Mouse (Mus musculus) c-Kit-positive CD71-positive TER-119-negative erythroid progenitor cells, embryonic 14.5 days (primary cell): ENCODE measurements around the gene Ddah1.
"Not testable (repeated sequence)": the region's sequence is repeated elsewhere in the genome, so short reads cannot be mapped to it uniquely, and the experiment has no call there.

ENCODE experiments used
- DNase-seq: peaks from one replicate; pipeline ENCODE4 v3.0.0-alpha.2; 2013; ENCODE audit warnings: low read depth

Ddah1 gene

DNA sequence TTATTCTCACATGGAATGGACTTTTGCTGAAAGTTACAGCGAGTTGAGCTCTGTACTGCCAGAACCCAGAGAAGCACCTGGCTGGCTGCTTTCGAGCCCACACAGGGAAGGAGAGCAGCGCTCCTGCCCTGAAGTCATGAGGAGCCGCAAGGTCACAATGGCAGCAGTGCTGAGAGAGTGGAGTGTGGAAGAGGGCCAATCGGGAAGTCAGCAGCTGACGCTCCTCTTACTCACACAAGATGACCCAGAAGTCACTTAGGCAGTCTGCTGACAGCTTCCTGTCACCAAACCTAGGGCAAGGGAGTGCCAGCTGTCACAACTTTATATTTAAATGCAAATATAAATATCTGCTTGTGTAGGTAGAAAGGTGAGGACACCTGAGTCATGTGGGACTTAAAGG lies 154.8 kb downstream of the Ddah1 start:
- DNase-seq = no peak

DNA sequence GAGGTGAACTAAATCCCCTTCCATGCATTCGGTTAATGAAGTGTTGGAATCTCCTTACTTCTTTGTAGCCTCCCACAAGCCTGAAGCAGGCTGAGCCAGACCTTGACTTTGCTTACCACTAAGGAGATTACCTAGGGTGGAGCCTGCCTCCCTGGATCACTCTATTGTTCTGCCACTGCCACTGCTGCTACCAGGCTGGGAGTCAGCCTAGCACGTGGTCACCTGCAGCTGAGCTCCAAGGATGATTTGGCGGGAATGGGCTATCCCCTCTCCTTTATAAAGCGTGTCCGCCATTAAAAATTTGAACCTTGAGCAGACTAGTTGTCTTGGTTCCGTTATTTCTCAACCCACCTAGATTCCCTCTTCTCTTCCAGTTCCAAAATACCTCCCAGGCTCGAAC lies 155.5 kb downstream of the Ddah1 start:
- DNase-seq = not testable (repeated sequence)

DNA sequence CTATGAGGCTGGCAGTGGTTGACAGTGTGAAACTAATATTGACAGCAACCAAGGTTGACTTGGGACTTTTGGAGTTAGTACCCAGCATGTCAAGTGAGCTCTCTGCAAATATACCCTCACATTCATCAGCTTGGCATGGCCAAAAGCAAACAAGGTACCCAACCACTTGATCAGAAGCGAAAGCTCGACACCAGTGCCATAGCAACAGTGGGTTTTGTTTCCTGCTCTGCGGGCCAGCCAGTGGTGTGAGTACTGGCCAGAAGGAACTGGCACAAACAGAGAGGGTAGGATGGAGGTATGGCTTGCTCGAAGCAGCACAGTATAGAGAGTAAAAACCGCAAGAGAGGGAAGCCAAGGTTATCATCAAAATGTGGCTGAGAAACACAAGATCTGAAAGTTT lies 157.9 kb downstream of the Ddah1 start:
- no peak for DNase-seq

DNA sequence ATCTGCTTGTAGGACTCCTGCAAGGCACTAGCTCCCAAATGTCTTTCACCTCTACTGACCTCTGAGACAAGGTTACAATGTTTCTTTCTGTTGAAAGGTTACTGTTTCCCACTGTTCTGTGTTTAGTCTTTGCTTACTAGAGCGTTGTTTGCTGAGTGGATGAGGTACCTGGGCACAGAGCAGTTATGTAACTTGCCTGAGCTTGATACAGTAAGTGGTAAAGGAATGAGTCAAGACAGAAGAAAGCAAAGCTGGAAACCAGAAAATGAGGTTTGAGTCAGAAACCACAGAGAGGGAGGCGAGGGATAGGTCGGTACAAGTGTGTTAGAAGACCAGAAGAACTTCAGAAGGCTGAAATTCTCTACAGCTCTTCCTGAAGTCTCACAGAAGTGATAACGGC lies 158.4 kb downstream of the Ddah1 start:
- DNase-seq = no peak

DNA sequence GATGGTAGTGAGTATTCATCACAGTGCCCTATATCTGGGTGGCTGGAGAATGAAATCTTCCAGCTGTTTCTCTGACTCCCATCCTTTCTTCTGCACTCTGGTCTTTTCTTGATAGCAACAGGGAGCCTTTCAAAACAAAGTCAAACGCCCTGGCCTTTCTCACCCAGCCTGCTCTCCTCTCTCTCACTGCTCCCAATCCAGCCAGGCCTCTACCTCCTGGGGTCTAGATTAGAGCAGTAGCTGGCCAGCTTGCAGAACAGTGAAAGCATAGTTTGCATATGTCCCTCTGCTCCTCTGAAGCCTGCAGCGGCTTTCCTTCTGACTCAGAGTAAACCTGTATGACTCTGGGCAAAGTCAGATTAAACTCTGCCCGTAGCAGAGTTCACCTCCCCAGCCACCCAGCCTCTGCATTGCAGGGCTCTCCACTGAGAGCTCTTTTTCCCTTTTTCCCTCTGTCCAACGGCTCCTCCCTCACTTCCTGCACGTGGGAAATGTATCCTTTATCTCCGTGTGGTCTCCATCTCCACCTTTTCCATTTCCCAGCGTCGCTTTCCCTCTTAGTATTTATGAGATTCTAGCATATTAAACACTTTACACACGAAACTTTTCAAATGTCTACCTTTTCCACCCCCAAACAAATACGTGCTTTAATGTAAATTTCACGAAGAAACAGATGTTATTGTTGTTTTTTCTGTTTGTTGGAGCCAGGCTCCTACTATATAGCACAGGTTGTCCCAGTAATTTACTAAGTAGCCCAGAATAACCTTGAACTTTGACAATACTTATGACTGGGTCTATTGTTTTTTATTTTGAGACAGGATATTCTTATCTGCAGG lies 163.8 kb downstream of the Ddah1 start, which contains the start of gene Bcl10:
Gene Bcl10 (plus strand): TSS at position 786 of the 836 bp plus-strand sequence.
- DNase-seq = no peak

DNA sequence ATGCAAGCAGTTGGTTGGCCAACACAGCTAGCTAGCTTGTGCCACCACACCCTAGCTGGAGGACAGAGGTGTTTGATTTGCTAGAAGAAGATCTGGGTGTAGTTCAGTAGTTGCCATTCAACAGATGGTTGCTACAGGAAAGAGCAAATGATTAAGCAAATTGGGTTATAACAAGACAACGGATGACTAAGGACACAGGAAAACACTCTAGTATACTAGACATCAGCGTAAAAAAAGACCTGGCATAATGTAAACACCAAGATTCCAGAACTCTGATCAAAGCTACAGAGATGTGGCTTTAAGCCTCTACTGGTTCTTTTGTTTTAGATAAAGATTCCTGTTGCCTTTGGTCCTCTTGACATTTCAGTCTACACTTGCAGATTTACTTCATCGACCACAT lies 164.5 kb downstream of the Ddah1 start:
- DNase-seq = no peak

DNA sequence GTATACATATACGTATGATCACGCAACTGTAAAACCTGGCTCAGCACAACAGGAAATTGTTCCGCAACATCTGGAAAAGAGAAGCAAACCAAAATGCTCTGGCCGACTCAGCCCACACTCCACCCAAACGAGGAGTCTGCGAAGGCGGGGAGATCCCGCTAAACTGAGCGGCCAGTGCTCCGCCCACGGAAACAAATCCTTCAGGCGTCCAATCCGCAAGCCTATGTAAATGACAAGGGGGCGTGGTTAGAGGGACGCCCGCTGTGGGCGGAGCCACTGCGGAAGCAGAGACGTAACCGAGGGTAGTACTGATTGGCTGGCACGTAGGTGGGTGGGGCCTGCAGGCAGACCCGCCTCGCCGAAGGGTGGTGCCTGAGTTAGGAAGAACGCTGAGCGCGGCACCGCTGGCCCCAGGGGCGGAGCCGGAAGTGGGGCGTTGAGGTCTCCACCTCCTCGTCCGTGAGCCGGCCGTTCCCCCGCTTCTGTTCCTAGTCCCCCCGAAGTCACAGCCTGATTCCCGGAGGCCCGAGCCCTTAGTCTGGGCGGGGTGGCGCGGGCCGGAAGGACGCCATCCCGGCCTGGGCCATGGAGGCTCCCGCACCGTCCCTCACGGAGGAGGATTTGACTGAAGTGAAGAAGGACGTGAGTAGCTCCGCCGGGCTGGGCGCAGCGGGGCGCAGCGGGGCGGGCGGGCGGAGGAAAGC lies 165.6 kb downstream of the Ddah1 start:
- peak; percentile 98 for DNase-seq

DNA sequence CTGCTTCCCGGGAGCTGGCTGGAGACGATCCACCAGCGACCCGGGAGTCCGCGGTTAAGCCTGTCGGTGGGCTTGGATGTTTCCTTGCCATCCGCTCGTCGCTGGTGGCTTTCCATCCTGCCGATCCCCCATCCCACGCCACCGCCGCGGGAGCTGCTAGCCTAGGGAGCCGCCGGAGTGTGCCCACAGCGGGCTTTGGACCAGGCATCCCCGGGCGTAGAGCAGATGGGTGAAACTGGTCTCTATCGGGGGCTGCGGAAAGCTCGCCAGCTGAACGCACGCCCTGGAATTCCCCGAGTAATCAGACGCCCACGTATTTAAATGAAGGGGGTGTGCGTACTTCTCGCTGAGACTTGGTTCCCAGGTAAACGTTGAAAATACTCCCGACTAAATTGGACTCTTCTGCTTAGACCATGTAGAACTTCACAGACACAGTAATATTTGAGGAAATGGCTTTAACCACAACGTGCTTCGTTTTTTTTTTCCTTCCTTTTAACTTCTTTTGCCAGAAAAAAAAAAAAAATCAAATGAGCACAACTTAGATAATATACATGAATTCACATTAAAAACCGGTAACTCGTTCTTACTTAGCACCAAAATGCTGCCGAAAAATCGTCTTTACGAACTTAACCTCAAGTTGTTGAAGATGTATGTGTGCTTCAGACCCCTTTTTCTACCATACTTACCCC lies 166.3 kb downstream of the Ddah1 start:
- DNase-seq = peak; percentile 67

DNA sequence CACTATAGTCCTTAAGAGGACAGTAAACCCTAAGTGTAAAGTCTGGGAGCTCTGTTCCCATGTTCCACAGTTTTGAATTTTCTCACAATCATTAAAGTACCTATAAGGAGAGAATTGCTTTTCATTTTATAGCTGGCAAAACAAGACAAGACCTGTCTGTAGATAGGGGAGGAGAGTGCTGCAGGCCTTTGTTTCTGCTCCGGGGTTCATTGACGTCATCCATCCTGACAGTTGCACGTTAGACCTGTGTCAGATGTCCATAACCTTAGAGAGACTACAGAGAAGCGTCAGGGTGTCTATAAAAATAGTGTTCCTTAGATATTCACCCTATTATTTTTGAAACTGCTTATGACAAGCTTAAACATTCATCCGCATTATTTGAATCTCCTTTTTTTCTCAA lies 167.0 kb downstream of the Ddah1 start:
- DNase-seq = no peak

DNA sequence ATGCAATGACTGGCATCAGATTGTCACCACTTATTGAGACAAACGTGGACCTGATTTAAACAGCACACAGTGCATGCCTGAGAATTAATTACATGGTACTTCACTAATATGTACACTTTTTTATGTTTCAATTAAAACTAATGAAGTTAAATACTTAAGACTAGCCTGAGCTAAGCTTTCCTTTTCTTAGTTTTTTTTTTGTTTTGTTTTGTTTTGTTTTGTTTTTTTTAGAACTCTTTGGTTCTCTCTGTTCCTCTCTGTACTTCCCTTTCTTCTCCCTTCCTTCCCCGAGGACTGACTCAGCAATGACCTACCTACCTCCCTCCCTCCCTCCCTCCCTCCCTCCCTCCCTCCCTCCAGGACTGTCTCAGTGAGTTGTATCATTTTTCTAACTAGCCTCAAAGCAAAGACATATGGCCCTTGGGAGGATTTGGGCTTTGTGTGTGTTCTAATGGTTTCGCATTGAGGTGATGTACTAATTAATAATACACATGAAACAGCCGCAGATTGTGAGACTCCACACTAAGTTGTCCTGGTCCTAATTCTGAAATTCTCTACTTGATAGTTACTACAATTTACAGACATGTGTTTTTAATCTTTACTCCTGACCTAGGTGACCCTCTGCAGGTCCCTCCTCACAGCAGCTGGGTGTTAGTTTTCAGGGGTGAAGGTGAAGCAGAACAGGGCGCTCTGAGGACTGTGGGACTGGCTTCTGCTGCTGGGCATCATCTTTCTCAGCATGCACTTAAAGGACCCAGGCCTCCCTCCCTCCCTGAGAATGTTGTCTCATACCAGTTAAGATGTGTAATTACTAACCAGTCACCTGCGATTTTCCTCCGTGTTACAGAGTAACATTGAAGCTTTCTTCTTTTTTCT lies 171.3 kb downstream of the Ddah1 start:
- DNase-seq = no peak

DNA sequence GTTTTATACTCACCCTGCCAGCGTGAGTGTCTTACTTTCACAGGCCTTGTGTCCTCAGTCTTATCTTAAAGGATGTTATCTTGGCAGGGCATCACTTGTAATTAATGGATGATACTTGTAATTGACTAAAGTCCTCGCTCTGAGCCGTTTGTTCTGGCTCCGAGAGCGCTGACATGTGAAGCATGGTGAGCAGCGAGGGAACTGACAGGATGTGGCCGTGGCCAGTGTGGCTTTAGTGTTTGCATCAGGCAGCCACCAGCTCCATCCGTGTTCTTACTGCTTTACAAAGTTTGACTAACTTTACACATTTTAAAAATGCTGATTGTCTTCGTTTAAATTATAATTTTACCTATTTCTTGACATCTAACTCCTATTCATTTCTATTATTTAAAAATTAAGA lies 175.4 kb downstream of the Ddah1 start:
- DNase-seq = no peak

DNA sequence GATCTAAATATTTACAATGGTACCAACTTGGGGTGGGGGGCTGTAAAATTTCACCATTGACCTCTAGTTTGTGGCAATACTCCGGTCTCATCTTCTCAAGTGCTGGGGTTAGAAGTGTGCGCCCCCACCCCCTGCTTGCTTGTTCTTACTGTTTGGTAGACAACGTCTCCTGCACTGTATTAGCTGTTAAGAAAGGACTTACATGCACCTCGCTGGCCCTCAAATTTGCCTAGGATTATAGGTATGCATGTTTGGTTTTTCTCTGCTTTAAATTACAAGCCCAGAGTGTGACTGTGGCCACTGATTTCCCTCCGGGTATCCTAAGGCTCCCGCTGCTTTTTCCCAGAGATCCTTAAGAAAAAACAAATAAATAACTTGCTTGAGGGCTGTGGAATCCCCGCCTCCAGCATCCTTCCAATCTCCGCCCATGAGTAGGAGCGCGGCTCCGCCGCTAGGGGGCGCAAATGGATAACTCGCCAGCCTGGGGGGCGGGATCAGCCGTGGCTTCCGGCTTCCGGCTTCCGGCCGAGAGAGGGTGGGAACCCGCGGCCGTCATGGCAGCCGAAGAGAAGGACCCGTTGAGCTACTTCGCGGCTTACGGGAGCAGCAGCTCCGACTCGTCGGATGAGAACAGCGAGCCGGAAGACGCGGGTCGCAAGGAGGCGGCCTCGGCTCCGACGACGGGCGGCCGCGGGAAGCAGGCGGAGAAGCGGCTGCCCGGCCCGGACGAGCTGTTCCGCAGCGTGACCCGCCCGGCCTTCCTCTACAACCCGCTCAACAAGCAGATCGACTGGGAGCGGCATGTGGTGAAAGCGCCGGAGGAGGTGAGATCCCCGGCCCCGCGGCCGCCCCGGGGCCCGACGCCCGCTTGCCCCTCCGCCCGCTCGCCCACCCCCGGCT lies 179.3 kb downstream of the Ddah1 start, which contains the start of gene 2410004B18Rik:
Gene 2410004B18Rik (plus strand): TSS at position 510 of the 900 bp plus-strand sequence.
- DNase-seq = peak; percentile 84

DNA sequence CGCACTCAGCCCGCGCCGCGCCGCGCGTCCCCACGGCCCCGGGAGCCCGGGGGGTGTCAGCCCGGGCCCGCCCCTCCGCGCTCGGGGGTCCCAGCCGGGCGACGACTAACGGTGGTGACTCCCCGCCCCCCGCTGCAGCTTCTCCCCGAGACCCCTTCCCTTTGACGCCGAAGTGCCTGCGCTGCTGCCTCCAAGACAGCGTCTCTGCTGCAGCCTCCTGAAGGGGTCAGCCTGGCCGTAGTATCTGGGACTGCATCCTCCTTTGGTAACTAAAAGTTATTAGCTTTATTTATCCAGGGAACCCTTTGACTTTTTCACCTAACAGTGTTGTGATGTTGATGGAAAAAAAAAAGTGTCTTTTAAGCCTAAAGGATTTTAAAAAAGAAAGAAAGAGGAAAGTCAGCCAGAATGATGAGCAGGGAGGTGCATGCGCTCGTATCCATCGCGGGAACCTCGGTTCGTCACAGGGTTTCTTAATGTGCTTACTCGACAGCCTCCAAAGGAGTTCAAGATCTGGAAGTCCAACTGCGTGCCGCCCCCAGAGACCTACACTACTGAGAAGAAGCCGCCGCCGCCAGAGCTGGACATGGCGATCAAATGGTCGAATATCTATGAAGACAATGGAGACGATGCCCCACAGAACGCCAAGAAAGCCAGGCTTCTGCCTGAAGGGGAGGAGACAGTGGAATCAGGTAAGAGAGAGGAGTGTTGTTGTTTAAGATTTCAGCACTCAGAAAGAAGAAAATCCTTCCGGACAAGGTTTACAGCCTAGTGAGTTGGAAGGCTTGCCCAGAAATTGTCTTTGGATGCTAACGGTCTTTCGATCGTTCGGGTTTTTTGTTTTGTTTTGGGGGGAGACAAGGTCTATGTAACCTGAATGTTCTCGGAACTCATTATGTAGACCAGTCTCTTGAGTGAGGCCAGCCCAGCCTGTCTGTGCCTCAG lies 180.2 kb downstream of the Ddah1 start:
- DNase-seq = no peak

DNA sequence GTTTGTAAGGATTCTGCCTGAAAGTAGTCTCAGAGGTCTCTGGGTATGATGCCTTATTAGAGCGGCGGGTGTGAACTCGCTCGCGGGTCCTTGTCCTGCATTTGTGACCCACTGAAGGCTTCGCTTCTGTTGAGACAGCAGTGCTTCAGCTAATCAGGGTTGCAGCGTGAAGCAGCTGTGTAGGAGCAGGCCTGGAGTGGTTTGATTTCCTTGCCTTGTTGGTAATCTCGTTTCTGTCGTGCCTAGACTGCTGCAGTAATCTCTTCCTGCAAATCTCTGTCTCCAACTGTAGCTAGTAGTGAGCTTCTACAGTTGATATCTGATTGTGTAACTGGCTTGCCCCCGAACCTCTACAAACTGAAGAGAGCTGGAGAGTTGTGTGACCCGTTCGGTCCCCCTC lies 180.9 kb downstream of the Ddah1 start:
- DNase-seq = peak; percentile 66

DNA sequence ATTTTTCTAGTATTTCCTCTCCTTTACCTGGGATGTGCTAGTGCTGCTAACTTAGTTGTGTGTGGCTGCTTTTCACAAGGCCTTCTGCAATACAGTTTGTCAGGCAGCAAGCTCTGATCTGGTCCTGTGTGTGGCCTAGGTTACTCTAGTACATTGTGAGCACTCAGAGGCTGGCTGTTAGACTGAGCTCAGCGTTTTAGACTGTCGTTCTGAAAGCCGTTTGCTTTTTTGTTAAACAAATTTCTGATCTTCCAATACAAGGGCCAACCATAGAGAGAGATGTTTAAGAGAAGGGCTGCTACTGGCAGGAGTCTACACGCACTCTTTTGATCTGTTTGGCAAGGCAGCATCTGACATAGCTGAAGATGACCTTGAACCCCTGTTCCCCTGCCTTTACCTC lies 181.5 kb downstream of the Ddah1 start:
- no peak for DNase-seq

DNA sequence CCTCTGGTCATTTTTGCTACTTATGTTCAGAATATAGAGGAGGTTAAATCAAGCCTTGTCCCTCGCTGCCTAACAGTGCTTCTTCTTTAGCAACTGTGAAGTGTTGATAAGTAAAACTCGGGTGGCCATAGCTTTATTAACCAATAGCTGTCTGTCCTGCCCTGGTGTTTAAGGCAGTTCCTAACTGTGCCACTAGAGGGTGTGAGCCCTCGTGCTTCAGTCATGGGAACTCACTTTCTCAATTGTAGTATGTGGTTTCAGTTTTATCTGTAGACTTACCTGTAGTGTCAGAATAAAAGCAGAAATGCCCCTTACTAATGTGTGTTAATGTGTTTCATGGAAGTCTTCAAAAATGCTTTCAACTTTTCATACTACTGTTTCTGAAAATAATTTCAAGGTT lies 183.5 kb downstream of the Ddah1 start:
- DNase-seq = peak; percentile 81
